Mouse (Mus musculus): Measurements from ENCODE around the gene Cemip. TPM values are rescaled to one million over a fixed set of nuclear protein-coding genes. Genes with fewer than 3 reads are reported as not detected.

Gene Cemip
- polyA plus RNA-seq, 1 experiment from 2014 or later, result 0.08 TPM

DNA sequence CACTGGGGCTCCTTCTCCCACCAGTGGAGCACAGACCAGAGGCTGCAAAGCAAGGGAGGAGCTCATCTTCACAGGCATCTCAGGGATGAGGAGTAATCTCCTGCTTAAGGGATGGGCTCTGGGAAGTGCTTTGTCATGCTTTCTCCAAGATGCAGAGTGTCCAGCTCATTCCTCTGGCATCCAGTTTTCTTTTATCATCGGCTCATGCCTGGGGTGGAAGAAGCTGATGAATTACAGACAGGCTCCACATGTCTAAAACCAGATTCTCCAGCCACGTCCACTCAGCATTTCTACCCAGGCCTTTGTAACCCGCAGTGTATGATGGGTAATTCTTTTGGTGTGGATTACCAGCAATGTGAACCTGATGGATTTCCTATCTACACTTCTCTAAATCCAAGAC is 1.9 kb upstream of the Cemip start:
- H3K27ac ChIP-seq, result no peak overlapping the region
- WGBS, result 78% methylated on average over 3 of the region's 3 CpGs
- H3K4me1 ChIP-seq, result peaks cover 14% of the 10 kb centered on the region
- no peak overlapping the region for H3K4me3 ChIP-seq
- H3K9ac ChIP-seq, result no peak overlapping the region
- no peak overlapping the region for H3K4me2 ChIP-seq (replicated peaks)
- peaks cover 34% of the 10 kb centered on the region for H3K27me3 ChIP-seq (replicated peaks)
- no peak for ATAC-seq (ENCODE audit: low FRiP score, low read depth)
- no peaks in the 10 kb centered on the region for H3K9me3 ChIP-seq
- H3K36me3 ChIP-seq, result no peaks in the 10 kb centered on the region

DNA sequence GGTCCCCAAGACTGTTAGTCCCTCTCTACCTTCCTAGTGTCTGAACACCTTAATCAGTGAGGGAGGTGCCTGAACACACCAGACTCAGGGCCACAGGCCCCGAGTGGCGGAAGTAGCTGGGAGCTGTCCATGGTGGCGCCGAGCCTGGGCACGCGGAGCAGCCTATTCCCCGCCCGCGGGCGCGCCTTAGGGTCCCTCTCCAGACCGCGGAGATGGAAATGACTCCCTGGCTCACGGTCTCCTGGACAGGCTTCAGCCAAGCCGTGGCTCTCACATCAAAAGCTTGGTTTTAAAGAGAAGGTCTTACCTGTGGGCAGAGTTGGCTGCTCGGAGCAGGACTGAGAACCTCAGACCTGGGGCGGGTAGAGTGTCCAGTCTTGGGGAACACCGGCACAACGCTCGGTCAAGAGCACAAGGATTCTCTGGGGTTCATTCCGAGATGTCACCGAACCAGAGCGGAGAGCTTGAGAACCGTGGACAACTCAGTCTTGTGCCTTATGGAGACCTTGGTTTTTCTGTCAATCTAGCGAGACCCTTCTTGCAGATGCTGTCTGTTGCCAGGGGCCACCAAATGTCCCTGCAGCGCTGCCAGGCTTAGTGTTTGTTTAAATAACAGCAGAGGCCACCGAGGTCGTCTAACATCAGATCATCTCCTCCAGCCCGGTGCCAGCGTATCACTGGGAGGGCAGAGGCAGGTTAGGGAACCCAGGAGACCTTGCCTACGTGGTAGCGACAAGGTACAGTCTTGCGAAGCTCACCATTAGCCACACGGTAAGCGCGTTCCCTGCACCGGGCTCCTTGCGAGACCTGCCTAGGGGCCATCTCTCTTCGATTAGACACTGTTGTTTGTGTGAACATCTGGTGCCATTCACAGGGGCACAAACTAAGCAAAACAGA is 1.0 kb downstream of the Cemip start:
- H3K9me3 ChIP-seq, result no peaks in the 10 kb centered on the region
- ATAC-seq (ENCODE audit: low FRiP score, low read depth), result peak; percentile 30
- peaks cover 14% of the 10 kb centered on the region for H3K4me1 ChIP-seq
- H3K36me3 ChIP-seq, result no peaks in the 10 kb centered on the region
- H3K9ac ChIP-seq, result no peak overlapping the region
- H3K27ac ChIP-seq, result no peak overlapping the region
- H3K4me2 ChIP-seq (replicated peaks), result peak overlapping the region; percentile 82
- H3K4me3 ChIP-seq, result peak overlapping the region; percentile 49
- 3% methylated on average over 39 of the region's 39 CpGs for WGBS
- H3K27me3 ChIP-seq (replicated peaks), result peaks cover 34% of the 10 kb centered on the region

DNA sequence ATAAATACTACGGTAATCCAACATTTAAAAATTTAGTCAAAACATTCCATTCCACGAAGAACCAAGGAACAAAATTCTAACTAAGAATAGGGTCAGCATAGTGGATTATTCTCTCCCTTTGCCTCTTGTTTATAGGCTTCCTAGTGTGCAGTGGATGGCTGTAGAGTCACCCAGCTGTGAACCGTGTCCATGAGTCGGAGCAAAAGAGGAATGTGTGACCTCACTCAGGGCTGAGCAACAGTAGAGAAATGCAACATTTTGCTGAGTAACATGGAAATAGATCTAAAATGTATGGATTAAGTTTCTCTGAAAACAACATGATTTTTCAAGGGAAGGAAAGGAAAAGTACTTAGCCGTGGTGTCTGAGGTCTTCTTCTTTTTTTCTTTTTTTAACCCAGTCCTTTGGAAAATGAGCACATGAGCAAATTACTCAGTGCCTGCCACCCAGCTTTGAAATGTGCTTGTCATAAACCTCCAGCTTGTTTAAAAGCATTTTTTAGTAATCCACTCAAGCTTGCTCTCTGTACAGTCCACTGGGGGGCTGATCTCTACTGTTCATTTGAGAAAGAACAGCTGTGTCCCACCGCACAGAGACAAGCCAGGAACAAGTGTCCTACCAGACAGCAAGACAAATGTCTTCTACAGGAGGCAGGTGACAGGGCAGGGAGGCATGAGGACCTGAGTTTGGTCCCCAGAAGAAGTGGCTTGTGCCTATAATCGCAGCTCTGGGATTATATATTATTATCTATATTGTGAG is 8.9 kb downstream of the Cemip start:
- Histone ChIP-seq H3K27ac (no peak overlapping the region), H3K27me3 (replicated peaks) (no peaks in the 10 kb centered on the region), H3K4me3 (no peak overlapping the region), H3K4me1 (no peaks in the 10 kb centered on the region), H3K36me3 (no peaks in the 10 kb centered on the region), H3K9me3 (no peaks in the 10 kb centered on the region), H3K9ac (no peak overlapping the region), H3K4me2 (replicated peaks) (no peak overlapping the region)
- WGBS, result 79% methylated on average over 7 of the region's 7 CpGs
- no peak for ATAC-seq (ENCODE audit: low FRiP score, low read depth)

DNA sequence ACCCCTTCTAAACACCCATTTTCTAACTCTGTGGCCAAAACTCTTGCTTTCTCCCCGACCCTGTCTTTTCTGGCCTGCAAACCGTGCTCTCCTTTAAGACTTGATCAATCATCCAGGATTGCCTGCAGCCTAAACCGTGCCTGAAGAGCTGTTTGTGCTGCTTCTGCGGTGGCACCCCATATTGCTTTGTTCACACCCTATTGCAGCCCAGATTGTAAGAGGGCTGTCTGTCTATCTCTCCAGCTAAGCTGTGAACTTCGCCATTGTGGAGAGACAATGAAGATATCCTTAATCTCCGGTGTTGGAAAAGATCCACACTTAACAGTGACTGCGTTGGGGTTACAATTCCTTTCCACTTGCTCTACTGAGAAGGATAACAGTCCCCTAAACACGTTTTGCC is 12.0 kb downstream of the Cemip start:
- H3K4me3 ChIP-seq, result no peak overlapping the region
- ATAC-seq (ENCODE audit: low FRiP score, low read depth), result no peak
- WGBS, result 72% methylated on average over 8 of the region's 8 CpGs

DNA sequence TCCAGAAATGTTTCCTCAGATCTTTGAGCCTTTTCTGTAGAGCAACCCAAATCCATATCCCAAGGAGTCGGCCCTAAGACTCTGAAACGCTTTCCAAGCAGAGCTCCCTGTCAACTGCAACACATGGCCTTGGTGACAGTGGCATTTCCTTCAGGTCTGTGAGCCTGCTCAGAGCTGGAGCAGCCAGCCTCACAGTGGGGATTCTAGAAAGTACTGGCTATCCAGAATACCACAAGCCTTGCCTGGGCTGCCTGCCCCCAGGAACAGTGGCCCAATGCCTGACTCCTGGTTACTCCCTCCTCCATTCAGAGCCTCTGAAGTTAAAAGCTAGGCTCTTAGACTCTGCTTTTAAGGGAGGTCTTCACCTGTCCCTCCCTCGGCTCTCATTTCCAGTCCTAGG is 12.4 kb downstream of the Cemip start:
- H3K27me3 ChIP-seq (replicated peaks), result no peaks in the 10 kb centered on the region
- ATAC-seq (ENCODE audit: low FRiP score, low read depth), result no peak

More for the DNA sequence above, 12.0 kb downstream of the Cemip start:
- Histone ChIP-seq H3K4me1 (no peaks in the 10 kb centered on the region), H3K9ac (no peak overlapping the region), H3K9me3 (no peaks in the 10 kb centered on the region), H3K36me3 (no peaks in the 10 kb centered on the region), H3K27me3 (replicated peaks) (no peaks in the 10 kb centered on the region), H3K4me2 (replicated peaks) (no peak overlapping the region), H3K27ac (no peak overlapping the region)

DNA sequence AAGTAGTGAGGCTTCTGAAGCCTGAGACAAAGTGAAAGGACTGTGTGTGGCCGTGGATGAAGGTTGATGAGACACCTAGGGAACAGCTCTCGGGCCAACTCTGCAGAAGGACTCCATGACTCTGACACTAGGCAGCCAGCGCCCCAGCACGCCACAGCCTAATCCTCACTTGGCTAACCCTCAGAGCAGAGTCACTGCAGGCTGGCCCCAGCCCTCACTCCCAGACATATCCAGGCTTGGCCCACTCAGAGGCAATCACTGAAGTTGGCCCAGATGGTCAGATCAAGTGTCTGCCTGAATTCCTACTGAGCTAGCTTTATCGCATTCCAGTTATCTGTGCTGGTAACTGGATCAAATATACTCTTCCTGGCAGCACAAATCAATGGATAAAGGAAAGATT is 17.4 kb downstream of the Cemip start:
- H3K4me2 ChIP-seq (replicated peaks), result no peak overlapping the region
- H3K9me3 ChIP-seq, result no peaks in the 10 kb centered on the region
- no peak for ATAC-seq (ENCODE audit: low FRiP score, low read depth)
- H3K27ac ChIP-seq, result no peak overlapping the region
- no peak overlapping the region for H3K4me3 ChIP-seq
- no peaks in the 10 kb centered on the region for H3K27me3 ChIP-seq (replicated peaks)
- no peaks in the 10 kb centered on the region for H3K36me3 ChIP-seq
- H3K9ac ChIP-seq, result no peak overlapping the region
- no peaks in the 10 kb centered on the region for H3K4me1 ChIP-seq
- WGBS, result 84% methylated on average over 5 of the region's 5 CpGs

More for the DNA sequence above, 12.4 kb downstream of the Cemip start:
- H3K27ac ChIP-seq, result no peak overlapping the region
- H3K4me3 ChIP-seq, result no peak overlapping the region
- no peaks in the 10 kb centered on the region for H3K36me3 ChIP-seq
- H3K9ac ChIP-seq, result no peak overlapping the region
- no peaks in the 10 kb centered on the region for H3K9me3 ChIP-seq
- no peak overlapping the region for H3K4me2 ChIP-seq (replicated peaks)
- WGBS, result 83% methylated on average over 3 of the region's 3 CpGs
- no peaks in the 10 kb centered on the region for H3K4me1 ChIP-seq

DNA sequence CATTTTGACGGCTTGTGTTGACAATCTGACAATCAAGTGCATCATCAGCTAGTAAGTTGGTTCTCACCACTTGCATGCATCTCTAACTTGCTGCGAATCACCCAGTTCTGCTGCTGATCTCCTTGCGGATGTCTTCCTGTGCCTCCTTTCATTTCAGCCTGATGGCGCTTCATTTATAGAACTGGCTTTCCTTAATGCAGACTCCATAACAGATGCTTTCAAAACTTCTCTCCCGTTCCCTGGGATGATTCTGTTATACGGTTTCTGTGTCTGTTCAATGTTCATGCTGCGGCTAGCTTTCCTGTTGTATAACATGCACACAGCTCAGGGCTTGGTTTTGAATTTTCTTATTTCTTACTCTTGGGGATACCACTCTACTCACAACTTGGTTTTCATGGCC is 26.5 kb downstream of the Cemip start:
- Histone ChIP-seq H3K4me1 (no peaks in the 10 kb centered on the region), H3K36me3 (no peaks in the 10 kb centered on the region), H3K4me2 (replicated peaks) (no peak overlapping the region), H3K4me3 (no peak overlapping the region), H3K9ac (no peak overlapping the region), H3K27ac (no peak overlapping the region), H3K27me3 (replicated peaks) (no peaks in the 10 kb centered on the region), H3K9me3 (no peaks in the 10 kb centered on the region)
- 92% methylated on average over 7 of the region's 7 CpGs for WGBS
- ATAC-seq (ENCODE audit: low FRiP score, low read depth), result no peak

DNA sequence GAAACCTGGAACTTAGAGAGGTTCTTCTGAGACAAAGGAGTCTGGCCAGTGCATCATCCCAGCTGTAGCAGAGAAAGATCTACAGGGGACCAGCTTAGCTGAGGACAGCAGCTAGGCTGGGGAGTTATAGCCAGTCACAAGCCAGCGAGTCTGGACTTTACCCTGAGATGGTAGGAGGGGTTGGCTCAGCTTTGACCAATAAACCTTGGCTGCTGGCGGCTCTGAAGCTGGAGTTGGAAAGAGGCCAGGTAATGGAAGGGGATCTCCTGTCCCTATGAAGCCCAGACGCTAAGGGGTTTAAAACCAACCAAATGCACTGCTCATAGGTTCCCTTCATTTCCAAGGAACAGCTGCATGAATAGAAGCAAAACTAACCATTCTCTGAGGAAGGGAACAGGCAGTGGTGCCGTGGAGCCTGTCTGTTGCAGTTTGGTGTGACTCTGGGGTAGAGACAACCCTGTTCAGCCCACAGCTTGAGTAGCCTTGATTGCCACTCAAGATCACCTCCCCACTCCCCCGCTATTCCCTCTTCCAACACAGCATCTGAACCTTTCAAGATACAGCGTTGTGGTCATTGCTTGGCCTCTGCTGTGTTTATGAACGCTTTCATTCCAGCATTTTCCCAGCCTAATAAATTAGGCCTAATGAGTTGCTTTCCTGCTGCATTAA is 30.2 kb downstream of the Cemip start:
- no peak overlapping the region for H3K4me2 ChIP-seq (replicated peaks)
- no peaks in the 10 kb centered on the region for H3K27me3 ChIP-seq (replicated peaks)
- no peaks in the 10 kb centered on the region for H3K9me3 ChIP-seq
- no peaks in the 10 kb centered on the region for H3K36me3 ChIP-seq
- ATAC-seq (ENCODE audit: low FRiP score, low read depth), result no peak
- no peak overlapping the region for H3K9ac ChIP-seq
- no peak overlapping the region for H3K4me3 ChIP-seq
- no peak overlapping the region for H3K27ac ChIP-seq
- H3K4me1 ChIP-seq, result no peaks in the 10 kb centered on the region
- WGBS, result 85% methylated on average over 7 of the region's 7 CpGs

DNA sequence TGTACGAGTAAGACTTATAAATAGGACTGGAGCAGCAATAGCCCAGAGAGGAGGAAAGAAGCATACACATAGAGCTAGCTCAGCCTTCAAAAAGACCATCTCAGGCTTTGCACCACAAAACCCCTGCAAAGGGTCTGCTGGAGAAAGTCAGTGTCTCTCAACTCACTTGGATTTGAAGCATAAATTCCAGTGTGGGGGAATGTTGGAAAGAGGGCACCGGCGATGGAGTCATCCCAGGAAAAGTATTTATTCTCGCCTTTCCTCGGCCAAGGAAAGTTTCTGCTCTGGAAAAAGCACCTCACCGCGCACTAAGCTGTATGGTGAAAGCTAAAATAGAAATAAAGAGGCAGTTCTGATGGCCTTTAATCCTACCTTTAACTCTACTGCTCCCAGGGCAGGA is 32.4 kb downstream of the Cemip start:
- no peak for ATAC-seq (ENCODE audit: low FRiP score, low read depth)
- Histone ChIP-seq H3K27me3 (replicated peaks) (no peaks in the 10 kb centered on the region), H3K36me3 (no peaks in the 10 kb centered on the region), H3K4me3 (no peak overlapping the region), H3K9ac (no peak overlapping the region), H3K9me3 (no peaks in the 10 kb centered on the region), H3K27ac (no peak overlapping the region), H3K4me1 (no peaks in the 10 kb centered on the region), H3K4me2 (replicated peaks) (no peak overlapping the region)
- 92% methylated on average over 7 of the region's 7 CpGs for WGBS

DNA sequence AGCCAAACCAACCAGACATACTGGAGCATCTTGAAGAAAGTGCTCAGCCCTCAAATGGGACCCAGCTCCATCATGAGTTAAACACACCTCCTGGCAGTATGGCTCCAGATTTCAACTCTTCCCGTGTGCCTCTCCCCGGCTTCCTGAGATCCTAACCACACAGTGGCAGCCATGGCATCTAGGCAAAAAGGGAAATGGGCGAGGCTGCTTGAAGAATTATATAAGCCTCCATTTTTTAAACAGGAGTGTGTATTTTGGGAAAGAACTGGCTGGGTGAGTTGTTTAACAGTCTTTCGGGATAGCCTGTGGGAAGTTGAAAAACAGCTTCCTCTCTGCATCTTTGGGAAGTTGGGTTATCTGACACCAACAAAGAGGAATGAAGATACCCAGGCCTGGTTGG is 34.9 kb downstream of the Cemip start:
- 89% methylated on average over 4 of the region's 4 CpGs for WGBS
- H3K4me2 ChIP-seq (replicated peaks), result no peak overlapping the region
- H3K4me3 ChIP-seq, result no peak overlapping the region
- H3K9ac ChIP-seq, result no peak overlapping the region
- no peaks in the 10 kb centered on the region for H3K9me3 ChIP-seq
- H3K4me1 ChIP-seq, result no peaks in the 10 kb centered on the region
- ATAC-seq (ENCODE audit: low FRiP score, low read depth), result no peak
- no peaks in the 10 kb centered on the region for H3K27me3 ChIP-seq (replicated peaks)
- H3K27ac ChIP-seq, result no peak overlapping the region
- H3K36me3 ChIP-seq, result no peaks in the 10 kb centered on the region

DNA sequence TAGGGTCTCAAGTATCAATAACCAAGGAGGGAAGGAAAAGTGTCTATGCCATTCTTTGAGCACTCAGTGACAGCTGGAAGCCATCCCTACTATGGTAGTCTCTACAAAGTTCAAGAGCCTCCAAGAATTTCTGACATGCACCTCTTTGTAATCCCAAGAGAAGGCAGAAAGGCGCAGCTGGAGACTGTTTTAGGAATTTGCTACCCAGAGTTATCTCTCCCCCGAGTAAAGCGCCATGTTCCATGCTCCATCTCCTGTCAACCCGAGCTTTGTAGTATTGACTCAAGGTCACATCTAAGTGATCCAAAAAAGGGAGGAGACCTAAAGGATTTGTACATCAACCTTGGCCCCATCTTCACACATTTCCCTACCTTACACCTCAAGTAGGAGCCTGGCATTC is 40.8 kb downstream of the Cemip start:
- ATAC-seq (ENCODE audit: low FRiP score, low read depth), result no peak
- Histone ChIP-seq H3K9me3 (no peaks in the 10 kb centered on the region), H3K9ac (no peak overlapping the region), H3K4me2 (replicated peaks) (no peak overlapping the region), H3K36me3 (no peaks in the 10 kb centered on the region), H3K27me3 (replicated peaks) (no peaks in the 10 kb centered on the region), H3K4me3 (no peak overlapping the region), H3K4me1 (no peaks in the 10 kb centered on the region), H3K27ac (no peak overlapping the region)
- 86% methylated on average over 4 of the region's 4 CpGs for WGBS

DNA sequence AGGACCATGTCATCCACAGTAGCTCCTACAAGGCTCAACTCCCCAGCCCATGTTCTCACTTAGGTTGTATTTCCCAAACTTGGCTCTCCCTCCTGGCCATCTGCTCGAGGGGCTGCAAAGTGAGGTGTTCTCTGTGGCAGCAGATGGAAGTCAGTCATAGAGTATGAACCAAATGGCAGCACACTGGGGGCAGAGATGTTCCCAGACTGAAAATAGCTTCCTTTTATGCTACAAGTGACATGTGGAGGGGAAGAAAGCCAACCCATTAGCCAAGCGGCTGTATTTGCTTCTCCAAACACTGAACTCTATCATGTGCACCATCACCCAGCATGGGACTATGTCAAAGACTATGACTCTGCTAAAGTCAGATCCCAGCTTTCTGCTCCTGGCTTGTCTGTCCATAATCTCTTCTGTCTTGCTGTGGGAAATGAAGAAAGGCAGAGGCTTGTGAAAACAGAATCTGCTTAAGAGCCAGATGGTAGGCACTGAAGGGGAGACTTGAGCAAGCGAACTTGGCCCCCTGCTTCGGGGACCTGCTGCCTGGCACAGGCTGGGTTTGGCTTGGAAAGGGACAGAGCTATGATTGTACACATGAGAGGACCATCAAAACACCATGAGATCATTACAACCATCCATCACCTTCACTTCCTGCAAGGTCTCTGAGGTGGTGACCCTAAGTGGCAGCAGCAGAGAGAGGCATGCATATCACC is 41.6 kb downstream of the Cemip start:
- Histone ChIP-seq H3K4me1 (no peaks in the 10 kb centered on the region), H3K4me2 (replicated peaks) (no peak overlapping the region), H3K9ac (no peak overlapping the region), H3K9me3 (no peaks in the 10 kb centered on the region), H3K4me3 (no peak overlapping the region), H3K27ac (no peak overlapping the region), H3K27me3 (replicated peaks) (no peaks in the 10 kb centered on the region), H3K36me3 (no peaks in the 10 kb centered on the region)
- 74% methylated on average over 4 of the region's 4 CpGs for WGBS
- no peak for ATAC-seq (ENCODE audit: low FRiP score, low read depth)

All from neural tube, embryonic 12.5 days (tissue).